Mouse (Mus musculus): ENCODE measurements around the gene Naglu. TPM values are rescaled to one million over a fixed set of nuclear protein-coding genes. Genes with fewer than 3 reads are reported as not detected.

The Naglu gene
- polyA plus RNA-seq, 1 experiment from 2014 or later, result 25.6 TPM

- TF ChIP-seq CTCF (IDR thresholded peaks at IDR 0.05; ENCODE audit: low read depth), result no peak
- H3K4me3 ChIP-seq (ENCODE audit: low read depth, low read length), result no peak overlapping the region
- H3K9ac ChIP-seq (ENCODE audit: low read depth, low read length), result no peak overlapping the region
- ATAC-seq, result no peak
- H3K27ac ChIP-seq (ENCODE audit: low read depth, low read length), result peak overlapping the region; percentile 71
- no peaks in the 10 kb centered on the region for H3K27me3 ChIP-seq (replicated peaks; ENCODE audit: control insufficient read depth, insufficient read depth, low read length)
- H3K36me3 ChIP-seq (ENCODE audit: control insufficient read depth, insufficient read depth), result peaks cover 18% of the 10 kb centered on the region
- H3K4me1 ChIP-seq (replicated peaks; ENCODE audit: control insufficient read depth, insufficient read depth, low read length), result peaks cover 27% of the 10 kb centered on the region
- H3K4me2 ChIP-seq (replicated peaks; ENCODE audit: low read depth), result no peak overlapping the region
- 78% methylated on average over 10 of the region's 10 CpGs for WGBS
- H3K9me3 ChIP-seq (ENCODE audit: control insufficient read depth), result no peaks in the 10 kb centered on the region
These were observed 10.3 kb upstream of the Naglu start for GRCm38 (mm10) chr11:101059473-101059872.

- no peak for TF ChIP-seq CTCF (IDR thresholded peaks at IDR 0.05; ENCODE audit: low read depth)
- H3K27ac ChIP-seq (ENCODE audit: low read depth, low read length), result peak overlapping the region; percentile 71
- H3K9me3 ChIP-seq (ENCODE audit: control insufficient read depth), result no peaks in the 10 kb centered on the region
- peaks cover 27% of the 10 kb centered on the region for H3K4me1 ChIP-seq (replicated peaks; ENCODE audit: control insufficient read depth, insufficient read depth, low read length)
- peaks cover 18% of the 10 kb centered on the region for H3K36me3 ChIP-seq (ENCODE audit: control insufficient read depth, insufficient read depth)
- no peak overlapping the region for H3K4me3 ChIP-seq (ENCODE audit: low read depth, low read length)
- WGBS, result 56% methylated on average over 8 of the region's 8 CpGs
- no peak overlapping the region for H3K9ac ChIP-seq (ENCODE audit: low read depth, low read length)
- ATAC-seq, result no peak
- H3K27me3 ChIP-seq (replicated peaks; ENCODE audit: control insufficient read depth, insufficient read depth, low read length), result no peaks in the 10 kb centered on the region
- no peak overlapping the region for H3K4me2 ChIP-seq (replicated peaks; ENCODE audit: low read depth)
These were observed 9.7 kb upstream of the Naglu start for GRCm38 (mm10) chr11:101060126-101060525.

- no peak overlapping the region for H3K4me3 ChIP-seq (ENCODE audit: low read depth, low read length)
- H3K4me2 ChIP-seq (replicated peaks; ENCODE audit: low read depth), result no peak overlapping the region
- 84% methylated on average over 5 of the region's 5 CpGs for WGBS
- H3K27ac ChIP-seq (ENCODE audit: low read depth, low read length), result no peak overlapping the region
- no peak for ATAC-seq
- no peaks in the 10 kb centered on the region for H3K27me3 ChIP-seq (replicated peaks; ENCODE audit: control insufficient read depth, insufficient read depth, low read length)
- no peak for TF ChIP-seq CTCF (IDR thresholded peaks at IDR 0.05; ENCODE audit: low read depth)
- H3K9me3 ChIP-seq (ENCODE audit: control insufficient read depth), result no peaks in the 10 kb centered on the region
- H3K36me3 ChIP-seq (ENCODE audit: control insufficient read depth, insufficient read depth), result peaks cover 12% of the 10 kb centered on the region
- H3K9ac ChIP-seq (ENCODE audit: low read depth, low read length), result no peak overlapping the region
- H3K4me1 ChIP-seq (replicated peaks; ENCODE audit: control insufficient read depth, insufficient read depth, low read length), result peaks cover 28% of the 10 kb centered on the region
These were observed 8.8 kb upstream of the Naglu start for GRCm38 (mm10) chr11:101061049-101061448.

GRCm38 (mm10) chr11:101062165-101062884, 7.5 kb upstream of the Naglu start:
- no peak overlapping the region for H3K4me3 ChIP-seq (ENCODE audit: low read depth, low read length)
- H3K4me1 ChIP-seq (replicated peaks; ENCODE audit: control insufficient read depth, insufficient read depth, low read length), result peaks cover 23% of the 10 kb centered on the region
- no peaks in the 10 kb centered on the region for H3K9me3 ChIP-seq (ENCODE audit: control insufficient read depth)
- H3K36me3 ChIP-seq (ENCODE audit: control insufficient read depth, insufficient read depth), result peaks cover 12% of the 10 kb centered on the region
- WGBS, result 73% methylated on average over 12 of the region's 12 CpGs
- no peak for ATAC-seq
- no peak overlapping the region for H3K4me2 ChIP-seq (replicated peaks; ENCODE audit: low read depth)
- H3K9ac ChIP-seq (ENCODE audit: low read depth, low read length), result no peak overlapping the region
- peak overlapping the region; percentile 92; the same call in 1 of the 2 replicates for H3K27ac ChIP-seq (ENCODE audit: low read depth, low read length)
- no peaks in the 10 kb centered on the region for H3K27me3 ChIP-seq (replicated peaks; ENCODE audit: control insufficient read depth, insufficient read depth, low read length)
- peak; percentile 48 for TF ChIP-seq CTCF (IDR thresholded peaks at IDR 0.05; ENCODE audit: low read depth)

GRCm38 (mm10) chr11:101062971-101063675, 6.7 kb upstream of the Naglu start:
- 46% methylated on average over 14 of the region's 14 CpGs for WGBS
- H3K4me1 ChIP-seq (replicated peaks; ENCODE audit: control insufficient read depth, insufficient read depth, low read length), result peaks cover 19% of the 10 kb centered on the region; the same call in 1 of the 2 replicates
- H3K9me3 ChIP-seq (ENCODE audit: control insufficient read depth), result no peaks in the 10 kb centered on the region
- no peak overlapping the region for H3K9ac ChIP-seq (ENCODE audit: low read depth, low read length)
- TF ChIP-seq CTCF (IDR thresholded peaks at IDR 0.05; ENCODE audit: low read depth), result no peak
- no peaks in the 10 kb centered on the region for H3K27me3 ChIP-seq (replicated peaks; ENCODE audit: control insufficient read depth, insufficient read depth, low read length)
- ATAC-seq, result no peak; the same call in none of the 2 replicates
- peak overlapping the region; percentile 92 for H3K27ac ChIP-seq (ENCODE audit: low read depth, low read length)
- H3K4me3 ChIP-seq (ENCODE audit: low read depth, low read length), result no peak overlapping the region
- H3K36me3 ChIP-seq (ENCODE audit: control insufficient read depth, insufficient read depth), result peaks cover 12% of the 10 kb centered on the region
- H3K4me2 ChIP-seq (replicated peaks; ENCODE audit: low read depth), result peak overlapping the region; percentile 30

GRCm38 (mm10) chr11:101063676-101064327, 6.0 kb upstream of the Naglu start:
- Histone ChIP-seq H3K36me3 (ENCODE audit: control insufficient read depth, insufficient read depth) (peaks cover 9% of the 10 kb centered on the region), H3K4me1 (replicated peaks; ENCODE audit: control insufficient read depth, insufficient read depth, low read length) (peaks cover 16% of the 10 kb centered on the region; the same call in 1 of the 2 replicates), H3K27me3 (replicated peaks; ENCODE audit: control insufficient read depth, insufficient read depth, low read length) (no peaks in the 10 kb centered on the region), H3K4me3 (ENCODE audit: low read depth, low read length) (no peak overlapping the region), H3K27ac (ENCODE audit: low read depth, low read length) (peak overlapping the region; percentile 92), H3K4me2 (replicated peaks; ENCODE audit: low read depth) (peak overlapping the region; percentile 30), H3K9me3 (ENCODE audit: control insufficient read depth) (no peaks in the 10 kb centered on the region), H3K9ac (ENCODE audit: low read depth, low read length) (peak overlapping the region; percentile 45; the same call in 1 of the 2 replicates)
- 4% methylated on average over 12 of the region's 12 CpGs for WGBS
- peak; percentile 76 for ATAC-seq
- no peak for TF ChIP-seq CTCF (IDR thresholded peaks at IDR 0.05; ENCODE audit: low read depth)
